Mouse (Mus musculus) cerebellum, adult (tissue): ENCODE measurements around the gene Wfs1.
"Not testable (repeated sequence)": the region's sequence is repeated elsewhere in the genome, so short reads cannot be mapped to it uniquely, and the experiment has no call there.

Experiments used
- ATAC-seq: cut with Nextera tagmentation; 2 replicates; pipeline ENCODE4 v1.9.2; 2017; ENCODE audit warnings: mild to moderate bottlenecking, moderate library complexity, mixed read lengths; ENCODE audit not compliant: insufficient number of reproducible peaks, low FRiP score, low TSS enrichment

Wfs1 gene

GRCm38 (mm10) chr5:36988781-36989624, at the start of gene Wfs1:
Gene Wfs1, minus strand, starts transcription at chr5:36989205.
- peak; percentile 98 for ATAC-seq

GRCm38 (mm10) chr5:37036884-37037283, 47.9 kb upstream of the Wfs1 start:
- ATAC-seq = no peak

GRCm38 (mm10) chr5:37035896-37036295, 46.9 kb upstream of the Wfs1 start:
- ATAC-seq = no peak

DNA sequence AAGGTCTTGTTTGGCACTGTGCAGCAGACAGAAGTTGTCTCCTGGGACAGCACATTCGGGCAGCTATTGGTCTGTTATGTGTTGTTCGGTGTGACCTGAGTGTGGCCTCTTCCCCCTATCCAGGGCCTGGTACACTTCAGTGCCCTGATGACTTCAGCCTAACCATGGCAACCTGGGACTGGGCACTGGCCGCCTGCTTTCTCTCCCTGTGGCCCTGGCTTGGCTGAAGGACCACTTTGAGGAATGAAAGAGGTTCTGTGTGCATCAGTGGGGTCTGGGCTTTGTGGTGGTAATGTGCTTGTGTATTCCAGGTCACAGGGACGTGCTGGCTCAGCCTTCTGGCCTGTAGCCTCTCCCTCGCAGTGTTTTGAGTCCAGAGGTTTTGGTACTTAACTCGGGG, 46.2 kb upstream of the Wfs1 start:
- peak; percentile 38; the same call in 1 of the 2 replicates for ATAC-seq

- no peak for ATAC-seq
Measured at GRCm38 (mm10) chr5:37030753-37031152, 41.7 kb upstream of the Wfs1 start.

DNA sequence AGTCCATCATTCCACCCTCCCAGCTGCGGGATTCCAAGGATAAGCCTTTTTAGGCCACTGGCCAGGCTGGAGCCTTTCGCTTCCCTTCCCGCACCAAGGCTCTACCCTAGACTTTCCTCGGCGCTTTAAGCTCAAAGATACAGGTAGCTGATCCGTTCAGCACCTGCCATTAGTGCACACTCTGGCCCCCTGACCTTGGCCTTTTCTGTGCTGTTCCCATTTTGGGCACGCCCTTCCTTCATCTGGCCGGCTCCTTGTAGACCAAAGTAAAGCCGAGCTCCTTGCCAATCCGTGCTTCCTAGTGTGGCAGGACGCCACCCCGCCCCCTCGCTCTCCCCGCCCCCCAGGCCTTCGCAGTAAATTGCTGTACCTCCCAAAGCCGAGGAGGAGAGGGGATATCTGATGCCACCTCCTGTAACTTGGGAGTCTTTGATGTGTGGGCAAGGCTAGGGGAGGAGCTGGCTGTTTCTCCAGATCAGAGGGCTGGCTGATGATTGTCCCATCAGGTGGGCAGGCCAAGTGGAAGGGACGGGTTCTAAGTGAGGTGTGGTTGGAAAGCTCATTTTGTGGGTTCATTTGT, 40.4 kb upstream of the Wfs1 start:
- no peak for ATAC-seq

GRCm38 (mm10) chr5:37028486-37029311, 39.7 kb upstream of the Wfs1 start:
- peak; percentile 74 for ATAC-seq

DNA sequence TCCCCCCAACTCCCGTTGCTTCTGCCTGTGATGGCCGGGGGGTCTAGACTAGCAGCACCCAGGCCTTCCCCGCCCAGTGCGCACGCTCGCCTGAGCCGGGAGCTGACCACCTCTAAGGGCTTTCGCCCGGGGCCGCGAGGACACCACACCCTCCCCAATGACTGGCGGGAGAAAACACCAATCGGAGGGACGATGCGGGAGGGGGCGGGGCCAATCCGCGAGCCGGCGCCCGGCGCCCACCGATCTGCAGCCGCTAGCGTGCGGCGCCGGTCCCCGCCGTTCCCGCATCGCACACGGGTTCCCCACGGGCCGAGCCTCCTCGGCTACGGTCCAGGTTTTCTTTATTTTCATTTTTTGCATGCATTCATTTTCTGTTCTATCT, 39.1 kb upstream of the Wfs1 start:
- peak; percentile 83 for ATAC-seq

GRCm38 (mm10) chr5:37027701-37028100, 38.7 kb upstream of the Wfs1 start:
- no peak for ATAC-seq

GRCm38 (mm10) chr5:37017222-37017621, 28.2 kb upstream of the Wfs1 start:
- no peak for ATAC-seq

DNA sequence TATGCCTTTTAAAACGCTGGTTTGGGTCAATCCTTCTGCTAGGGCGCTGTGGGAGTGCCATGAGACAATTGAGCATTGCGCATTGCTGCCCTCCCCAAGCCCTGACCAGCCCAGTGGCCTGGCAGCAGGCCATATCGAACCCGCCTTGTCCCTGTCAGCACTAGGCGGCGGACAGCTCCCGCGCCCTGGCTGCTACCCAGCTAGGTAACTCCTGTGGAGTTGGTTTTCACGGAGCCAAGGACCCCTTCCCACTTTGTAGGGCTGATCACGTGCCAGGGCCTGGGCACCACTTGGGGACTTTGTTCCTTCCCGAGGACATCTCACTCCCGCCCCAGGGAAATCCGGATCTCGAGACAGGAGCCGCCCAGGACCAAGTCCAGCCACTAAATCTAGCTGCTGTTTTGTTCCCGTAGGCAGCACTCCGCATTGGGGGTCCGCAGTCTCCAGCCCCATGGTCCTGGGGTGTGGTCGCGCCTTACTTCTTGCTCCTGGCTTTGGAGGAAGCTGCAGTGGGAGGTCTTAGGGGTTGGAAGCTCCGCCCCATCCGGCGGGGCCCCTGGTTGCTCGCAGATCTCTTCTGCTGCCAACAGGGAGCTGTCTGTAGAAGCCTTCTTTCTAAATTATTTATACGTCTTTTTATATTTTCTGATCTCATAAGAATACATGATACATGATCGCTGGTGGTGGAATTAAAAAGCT, 26.8 kb upstream of the Wfs1 start:
- ATAC-seq = no peak

DNA sequence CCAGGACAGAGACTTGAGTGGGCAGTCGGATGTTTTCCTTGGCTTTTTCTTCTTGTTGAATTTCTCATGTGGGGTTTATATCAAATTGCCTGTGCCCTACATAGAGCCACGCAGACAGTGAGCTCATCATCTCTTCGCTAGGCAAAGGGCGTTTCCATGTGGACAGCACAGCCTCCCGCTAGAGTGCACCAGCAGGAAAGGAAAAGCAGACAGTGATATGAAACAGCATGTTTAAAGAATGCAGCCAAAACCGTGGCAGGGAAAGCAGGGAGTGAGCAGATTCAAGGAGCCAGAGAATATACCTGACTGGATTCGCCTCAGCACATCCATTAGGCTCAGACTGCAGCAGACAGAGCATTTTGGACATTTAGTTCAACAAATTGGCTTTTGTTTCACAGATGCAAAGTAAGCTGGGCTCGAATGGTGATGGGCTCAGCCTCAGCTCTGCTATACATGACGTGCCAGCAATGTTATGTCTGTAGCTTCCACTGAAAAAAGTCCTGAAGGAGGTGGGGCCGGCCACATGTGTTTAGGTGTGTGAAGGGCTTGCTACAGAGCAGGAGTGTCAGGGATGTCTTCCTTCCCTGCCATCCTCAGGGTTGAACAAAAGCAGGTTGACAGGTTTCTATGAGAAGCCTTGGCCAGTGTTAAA, 21.8 kb upstream of the Wfs1 start:
- peak; percentile 49; the same call in 1 of the 2 replicates for ATAC-seq

GRCm38 (mm10) chr5:37009761-37010160, 20.8 kb upstream of the Wfs1 start:
- ATAC-seq = not testable (repeated sequence)

DNA sequence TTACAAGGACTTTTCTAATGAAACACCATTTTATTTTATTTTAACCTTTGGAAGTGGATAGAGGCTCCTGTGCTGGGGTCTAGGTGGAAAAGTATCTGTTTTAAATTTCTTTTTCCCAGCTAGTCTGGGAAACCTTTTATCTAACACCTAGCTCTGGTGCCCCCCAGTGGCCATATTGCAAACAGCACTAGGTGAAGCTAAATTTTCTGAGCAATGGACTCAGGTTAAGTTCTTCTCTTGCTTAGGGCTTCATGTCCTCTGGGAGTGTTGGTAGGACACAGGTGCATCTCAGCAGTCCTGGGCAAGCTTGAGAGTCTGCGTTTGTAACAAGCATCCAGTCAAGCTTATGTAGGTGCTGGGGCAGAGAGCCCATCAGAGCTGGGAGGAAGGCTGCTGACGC, 13.0 kb upstream of the Wfs1 start:
- ATAC-seq = no peak

- ATAC-seq = no peak
Measured at GRCm38 (mm10) chr5:37001002-37001401, 12.0 kb upstream of the Wfs1 start.

DNA sequence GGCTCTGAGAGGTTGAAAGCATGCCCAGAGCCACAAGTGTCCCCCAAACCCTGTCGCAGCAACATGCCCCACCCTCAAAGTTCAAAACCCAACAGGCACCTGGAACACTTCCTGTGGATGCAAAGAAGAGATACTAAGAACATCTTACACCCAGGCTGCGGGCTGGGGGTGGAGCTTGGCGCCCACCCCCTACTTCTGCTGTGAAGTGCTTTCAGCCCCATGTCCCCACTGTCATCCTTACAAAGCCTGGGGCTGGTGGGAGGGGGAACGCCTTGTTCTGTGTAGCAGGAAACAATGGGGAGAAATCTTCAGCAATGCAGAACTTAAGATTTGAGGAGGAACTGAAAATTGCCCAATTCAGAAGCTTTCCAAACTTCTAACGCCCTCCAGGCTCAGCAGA, 9.0 kb upstream of the Wfs1 start:
- ATAC-seq = no peak

DNA sequence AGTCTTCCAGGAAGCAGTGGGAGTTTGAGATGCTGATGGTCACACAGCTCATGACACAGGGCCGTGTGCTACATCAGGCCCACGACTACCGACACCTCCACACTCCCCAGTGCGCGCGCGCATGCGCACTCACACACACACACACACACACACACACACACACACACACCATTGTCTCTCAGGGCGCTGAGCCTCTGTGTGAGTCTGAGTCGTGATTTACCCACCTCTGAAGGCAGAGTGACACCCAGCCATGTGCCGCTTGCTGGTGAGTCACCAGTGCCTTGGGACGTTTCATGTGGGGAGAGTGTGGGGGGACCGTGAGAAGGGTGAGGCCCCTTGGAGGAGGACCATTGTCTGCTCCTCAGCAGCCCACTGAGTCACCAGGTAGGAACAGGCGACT, 7.4 kb upstream of the Wfs1 start:
- no peak for ATAC-seq

DNA sequence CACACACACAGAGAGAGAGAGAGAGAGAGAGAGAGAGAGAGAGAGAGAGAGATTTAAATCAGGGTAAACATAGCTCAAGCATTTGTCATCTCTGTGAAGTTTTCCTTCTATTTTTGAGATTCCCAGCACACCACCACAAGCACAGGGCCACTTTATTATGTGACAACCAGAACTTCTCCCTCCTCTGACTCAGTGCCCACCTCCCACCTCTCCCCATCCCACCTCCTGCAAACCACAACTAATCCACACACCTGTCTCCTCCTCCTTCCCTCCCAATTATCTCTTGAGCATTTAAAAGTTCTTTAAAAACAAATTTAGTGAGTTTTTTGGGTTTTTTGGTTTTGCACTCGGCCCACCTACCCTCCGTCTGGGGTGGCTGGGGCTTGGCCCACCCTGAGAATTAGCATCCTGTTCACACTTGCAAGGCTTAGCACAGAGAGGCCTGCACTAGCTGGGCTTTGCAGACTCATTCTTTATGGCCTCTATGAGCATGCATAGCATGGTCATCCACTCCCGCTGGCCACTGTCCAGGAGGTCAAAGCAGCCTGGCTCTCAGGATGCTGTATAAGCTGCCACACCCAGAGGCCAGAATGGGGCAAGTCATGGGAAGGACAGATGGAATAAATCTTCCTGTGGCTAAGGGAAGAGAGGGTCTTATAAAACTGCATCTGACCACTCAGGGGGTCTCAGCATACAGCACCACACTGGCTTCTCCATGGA, 1.8 kb upstream of the Wfs1 start:
- no peak for ATAC-seq

DNA sequence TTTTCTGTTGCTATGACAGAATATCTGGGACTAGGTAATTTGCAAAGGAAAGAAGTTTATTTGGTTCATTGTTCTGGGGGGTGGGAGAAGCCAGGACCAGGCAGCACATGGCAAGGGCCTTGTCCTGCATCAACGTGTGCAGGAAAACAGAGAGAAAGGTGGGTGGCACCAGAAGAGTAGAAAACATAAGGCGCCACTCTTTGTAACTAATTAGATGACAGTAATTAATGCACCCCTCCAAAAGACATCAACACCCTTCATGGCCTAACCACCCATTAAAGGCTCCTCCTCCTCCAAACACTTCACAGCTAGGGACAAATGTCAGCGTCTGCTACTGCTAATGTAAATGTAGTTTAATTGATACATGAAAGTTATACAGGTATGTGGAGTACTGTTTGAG, 1.2 kb upstream of the Wfs1 start:
- ATAC-seq = no peak

DNA sequence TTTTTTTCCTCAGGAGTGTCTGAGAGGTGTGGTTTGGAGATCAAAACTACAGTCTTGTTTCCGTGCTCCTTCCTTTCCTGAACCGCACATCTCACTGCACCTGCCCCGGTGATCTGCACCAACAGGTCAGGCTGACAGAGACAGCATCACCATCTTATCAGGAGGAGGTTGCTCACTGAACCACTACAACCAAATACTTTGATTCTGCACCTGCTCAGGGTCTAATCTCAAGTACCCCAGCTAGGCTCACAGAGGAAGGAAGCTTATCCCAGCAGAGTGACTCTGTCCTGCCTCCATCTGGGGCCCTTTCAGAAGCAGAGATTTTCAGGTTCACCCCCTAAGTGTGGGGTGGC, 596 bp upstream of the Wfs1 start:
- no peak for ATAC-seq
